Mouse (Mus musculus) cerebellum, postnatal 10 days (tissue): ENCODE measurements around the gene Trafd1.

Experiments
- DNase-seq, 2 experiments: peaks; one replicate each; pipeline ENCODE4 v3.0.0; 2021; ENCODE audit warnings: mixed read lengths in 2 of 2

Gene Trafd1

GRCm38 (mm10) chr5:121385461-121386119 is at the start of gene Trafd1:
Gene Trafd1 (minus strand): TSS chr5:121385632.
- peak; percentile 97 to 98 for DNase-seq

GRCm38 (mm10) chr5:121428954-121429353 is 43.5 kb upstream of the Trafd1 start:
- DNase-seq = no peak

- no peak for DNase-seq
Observed at GRCm38 (mm10) chr5:121423297-121423696, 37.9 kb upstream of the Trafd1 start.

GRCm38 (mm10) chr5:121422787-121423186 is 37.4 kb upstream of the Trafd1 start:
- DNase-seq = no peak

- no peak for DNase-seq
Observed at GRCm38 (mm10) chr5:121420721-121421120, 35.3 kb upstream of the Trafd1 start.

- no peak for DNase-seq
Observed at GRCm38 (mm10) chr5:121410975-121411374, 25.5 kb upstream of the Trafd1 start.

- DNase-seq = no peak
Observed at GRCm38 (mm10) chr5:121407856-121408255, 22.4 kb upstream of the Trafd1 start.

GRCm38 (mm10) chr5:121400849-121401248 is 15.4 kb upstream of the Trafd1 start:
- DNase-seq = no peak

GRCm38 (mm10) chr5:121400064-121400463 is 14.6 kb upstream of the Trafd1 start:
- DNase-seq = no peak

GRCm38 (mm10) chr5:121399540-121399939 is 14.1 kb upstream of the Trafd1 start:
- no peak for DNase-seq

- no peak for DNase-seq
Observed at GRCm38 (mm10) chr5:121398965-121399462, 13.6 kb upstream of the Trafd1 start.

GRCm38 (mm10) chr5:121398146-121398964 is 12.9 kb upstream of the Trafd1 start:
- peak; percentile 58 to 65 for DNase-seq

- peak; percentile 98 to 99 for DNase-seq
Observed at GRCm38 (mm10) chr5:121397187-121398145, 12.0 kb upstream of the Trafd1 start, which contains the start of gene Naa25. Gene Naa25 (plus strand): TSS chr5:121397936.

GRCm38 (mm10) chr5:121395621-121396020 is 10.2 kb upstream of the Trafd1 start:
- DNase-seq = no peak

GRCm38 (mm10) chr5:121393402-121393801 is 8.0 kb upstream of the Trafd1 start:
- DNase-seq = no peak

GRCm38 (mm10) chr5:121392667-121393380 is 7.4 kb upstream of the Trafd1 start:
- DNase-seq = peak; percentile 77 to 88

- DNase-seq = no peak
Observed at GRCm38 (mm10) chr5:121389691-121390090, 4.3 kb upstream of the Trafd1 start.

GRCm38 (mm10) chr5:121389106-121389505 is 3.7 kb upstream of the Trafd1 start:
- DNase-seq = peak; percentile 24 to 43

GRCm38 (mm10) chr5:121387126-121387525 is 1.7 kb upstream of the Trafd1 start:
- DNase-seq = peak in 1 of 2 experiments; percentile 28

GRCm38 (mm10) chr5:121386120-121386909 is 883 bp upstream of the Trafd1 start:
- DNase-seq = peak in 1 of 2 experiments; percentile 21
